Mouse (Mus musculus) stomach, embryonic 14.5 days (tissue): Measurements from ENCODE around the gene G2e3. TPM values are rescaled to one million over a fixed set of nuclear protein-coding genes. Genes with fewer than 3 reads are reported as not detected.

Experiments used
- ATAC-seq: fragments of 200-750 bp; cut with Nextera tagmentation; 2 replicates; pipeline ENCODE4 v1.8.0; 2017; ENCODE audit warnings: low read depth, moderate TSS enrichment; ENCODE audit not compliant: insufficient number of reproducible peaks, insufficient read depth, low FRiP score
- H3K27ac ChIP-seq: fragments of 300-500 bp; sonication (generic); 2 replicates; pipeline ENCODE4 v1.5.1; 2014; ENCODE audit warnings: mild to moderate bottlenecking, low read length, moderate library complexity, mixed read lengths
- H3K27me3 ChIP-seq: fragments of 300-500 bp; sonication (generic); 2 replicates; pipeline ENCODE4 v1.6.1; 2014; ENCODE audit warnings: low read length, control low read depth, mixed read lengths; ENCODE audit not compliant: control insufficient read depth, insufficient read depth
- H3K36me3 ChIP-seq: fragments of 300-500 bp; sonication (generic); 2 replicates; pipeline ENCODE4 v1.6.1; 2014; ENCODE audit warnings: mild to moderate bottlenecking, control low read depth, low read length, moderate library complexity, mixed read lengths; ENCODE audit not compliant: control insufficient read depth, insufficient read depth
- H3K4me1 ChIP-seq: fragments of 300-500 bp; sonication (generic); 2 replicates; pipeline ENCODE4 v1.6.1; 2014; ENCODE audit warnings: low read length, control low read depth, mixed read lengths; ENCODE audit not compliant: control insufficient read depth, insufficient read depth
- H3K4me2 ChIP-seq: fragments of 300-500 bp; sonication (generic); replicated peaks from 2 replicates; pipeline ENCODE4 v1.6.1; 2014; ENCODE audit warnings: low read depth, low read length, control low read depth
- H3K4me3 ChIP-seq: fragments of 300-500 bp; sonication (generic); 2 replicates; pipeline ENCODE4 v1.5.1; 2014; ENCODE audit warnings: low read depth, low read length, control low read depth
- H3K9ac ChIP-seq: fragments of 300-500 bp; sonication (generic); replicated peaks from 2 replicates; pipeline ENCODE4 v1.6.1; 2014; ENCODE audit warnings: low read depth, mild to moderate bottlenecking, control low read depth, low read length, moderate library complexity, mixed read lengths
- H3K9me3 ChIP-seq: fragments of 300-500 bp; sonication (generic); 2 replicates; pipeline ENCODE4 v1.6.1; 2016; ENCODE audit warnings: low read depth, low read length, control low read depth; ENCODE audit not compliant: control insufficient read depth
- whole genome bisulfite sequencing: fragments of 180-500 bp; shearing (Covaris S2); extraction: QIAGEN DNeasy Blood & Tissue Kit; methylation state at CpG from one replicate; pipeline ENCODE4 v1.1.7; 2014; 5-methylcytosine and 5-hydroxymethylcytosine counted together
- polyA plus RNA-seq: library from polyadenylated mRNA; unstranded; fragments of >200 nt; fragmentation: Nextera tagmentation; extraction: Ambion mirVana; gene quantifications from 2 replicates; pipeline ENCODE4 v1.2.1, GENCODE M21; 2014

Gene G2e3
- polyA plus RNA-seq, result 38.0 and 39.9 TPM in 2 replicates

- WGBS, result under 1% methylated on average over 70 of the region's 70 CpGs
- ATAC-seq, result peak; percentile 98
- Histone ChIP-seq H3K36me3 (peaks cover 13% of the 10 kb centered on the region), H3K4me1 (0 out of 2 replicates have a peak, but pooled peaks cover 5% of the 10 kb centered on the region), H3K9ac (peak within 1 kb of the TSS; percentile 78), H3K4me2 (peak within 1 kb of the TSS; percentile 27), H3K27ac (peak within 1 kb of the TSS; percentile 52), H3K9me3 (no peaks in the 10 kb centered on the region), H3K4me3 (peak within 1 kb of the TSS; percentile 74), H3K27me3 (no peaks in the 10 kb centered on the region)
Observed at GRCm38 (mm10) chr12:51347988-51348697, at the start of gene G2e3. Gene G2e3, plus strand, starts transcription at chr12:51348061.

- no peaks in the 10 kb centered on the region for H3K4me1 ChIP-seq
- no peaks in the 10 kb centered on the region for H3K9me3 ChIP-seq
- H3K9ac ChIP-seq, result no peak overlapping the region
- 71% methylated on average over 3 of the region's 3 CpGs for WGBS
- H3K27ac ChIP-seq, result no peak overlapping the region
- no peaks in the 10 kb centered on the region for H3K27me3 ChIP-seq
- no peak for ATAC-seq
- H3K36me3 ChIP-seq, result no peaks in the 10 kb centered on the region
- no peak overlapping the region for H3K4me2 ChIP-seq
- no peak overlapping the region for H3K4me3 ChIP-seq
Observed at GRCm38 (mm10) chr12:51323604-51324003, 24.3 kb upstream of the G2e3 start.

GRCm38 (mm10) chr12:51326819-51327218, 21.0 kb upstream of the G2e3 start:
- Histone ChIP-seq H3K36me3 (no peaks in the 10 kb centered on the region), H3K27ac (no peak overlapping the region), H3K4me1 (no peaks in the 10 kb centered on the region), H3K27me3 (no peaks in the 10 kb centered on the region), H3K4me3 (no peak overlapping the region), H3K4me2 (no peak overlapping the region), H3K9ac (no peak overlapping the region), H3K9me3 (no peaks in the 10 kb centered on the region)
- WGBS, result 80% methylated on average over 3 of the region's 3 CpGs
- no peak for ATAC-seq

GRCm38 (mm10) chr12:51337014-51337413, 10.8 kb upstream of the G2e3 start:
- H3K36me3 ChIP-seq, result no peaks in the 10 kb centered on the region
- WGBS, result 71% methylated on average over 1 of the region's 1 CpGs
- H3K27me3 ChIP-seq, result no peaks in the 10 kb centered on the region
- no peak overlapping the region for H3K27ac ChIP-seq
- no peaks in the 10 kb centered on the region for H3K9me3 ChIP-seq
- no peaks in the 10 kb centered on the region for H3K4me1 ChIP-seq
- H3K4me3 ChIP-seq, result no peak overlapping the region
- H3K4me2 ChIP-seq, result no peak overlapping the region
- H3K9ac ChIP-seq, result no peak overlapping the region
- ATAC-seq, result no peak

GRCm38 (mm10) chr12:51346121-51346520, 1.7 kb upstream of the G2e3 start:
- no peaks in the 10 kb centered on the region for H3K36me3 ChIP-seq
- no peaks in the 10 kb centered on the region for H3K27me3 ChIP-seq
- no peak overlapping the region for H3K4me2 ChIP-seq
- peak; percentile 33; the same call in 1 of the 2 replicates for ATAC-seq
- peak overlapping the region; percentile 40; the same call in 1 of the 2 replicates for H3K27ac ChIP-seq
- 0 out of 2 replicates have a peak, but pooled peaks cover 5% of the 10 kb centered on the region for H3K4me1 ChIP-seq
- H3K9ac ChIP-seq, result no peak overlapping the region
- WGBS, result 36% methylated on average over 4 of the region's 4 CpGs
- H3K9me3 ChIP-seq, result no peaks in the 10 kb centered on the region
- no peak overlapping the region for H3K4me3 ChIP-seq

GRCm38 (mm10) chr12:51348698-51348998, 787 bp downstream of the G2e3 start:
- WGBS, result 2% methylated on average over 10 of the region's 10 CpGs
- Histone ChIP-seq H3K9ac (peak overlapping the region; percentile 78), H3K4me2 (peak overlapping the region; percentile 27), H3K4me1 (0 out of 2 replicates have a peak, but pooled peaks cover 5% of the 10 kb centered on the region), H3K9me3 (no peaks in the 10 kb centered on the region), H3K4me3 (peak overlapping the region; percentile 74), H3K27ac (peak overlapping the region; percentile 52), H3K36me3 (peaks cover 18% of the 10 kb centered on the region), H3K27me3 (no peaks in the 10 kb centered on the region)
- ATAC-seq, result no peak

- no peak for ATAC-seq
- no peaks in the 10 kb centered on the region for H3K4me1 ChIP-seq
- 77% methylated on average over 8 of the region's 8 CpGs for WGBS
- no peak overlapping the region for H3K4me2 ChIP-seq
- no peak overlapping the region for H3K27ac ChIP-seq
- peaks cover 63% of the 10 kb centered on the region for H3K36me3 ChIP-seq
- no peak overlapping the region for H3K4me3 ChIP-seq
- no peak overlapping the region for H3K9ac ChIP-seq
- H3K9me3 ChIP-seq, result no peaks in the 10 kb centered on the region
- H3K27me3 ChIP-seq, result no peaks in the 10 kb centered on the region
Observed at GRCm38 (mm10) chr12:51355296-51355695, 7.4 kb downstream of the G2e3 start.

- peaks cover 69% of the 10 kb centered on the region for H3K36me3 ChIP-seq
Observed at GRCm38 (mm10) chr12:51361294-51361693, 13.4 kb downstream of the G2e3 start.

GRCm38 (mm10) chr12:51362898-51363297, 15.0 kb downstream of the G2e3 start:
- no peak for ATAC-seq
- 97% methylated on average over 1 of the region's 1 CpGs for WGBS
- H3K9me3 ChIP-seq, result no peaks in the 10 kb centered on the region
- H3K36me3 ChIP-seq, result peaks cover 69% of the 10 kb centered on the region
- H3K27me3 ChIP-seq, result no peaks in the 10 kb centered on the region
- no peaks in the 10 kb centered on the region for H3K4me1 ChIP-seq
- H3K27ac ChIP-seq, result no peak overlapping the region
- no peak overlapping the region for H3K4me2 ChIP-seq
- H3K9ac ChIP-seq, result no peak overlapping the region
- no peak overlapping the region for H3K4me3 ChIP-seq

More at GRCm38 (mm10) chr12:51361294-51361693, 13.4 kb downstream of the G2e3 start:
- Histone ChIP-seq H3K4me3 (no peak overlapping the region), H3K4me1 (no peaks in the 10 kb centered on the region), H3K4me2 (no peak overlapping the region), H3K9ac (no peak overlapping the region), H3K9me3 (no peaks in the 10 kb centered on the region), H3K27ac (no peak overlapping the region), H3K27me3 (no peaks in the 10 kb centered on the region)
- ATAC-seq, result no peak
